Mouse (Mus musculus) stomach, postnatal 0 days (tissue): ENCODE measurements at regions not wholly inside any gene's neighbourhood (a gene's known extent, or its start where the extent isn't known, plus 50 kb on each side); places are given as distances from the start of the nearest gene placed in this dataset.

Experiments used
- CTCF ChIP-seq: IDR thresholded peaks from 2 replicates; pipeline ENCODE4 v1.5.1; 2016; ENCODE audit warnings: antibody characterized with exemption, low read depth, mild to moderate bottlenecking, moderate library complexity
- EP300 ChIP-seq: optimal IDR thresholded peaks from 2 replicates; pipeline ENCODE3; 2016; ENCODE audit warnings: antibody characterized with exemption

DNA sequence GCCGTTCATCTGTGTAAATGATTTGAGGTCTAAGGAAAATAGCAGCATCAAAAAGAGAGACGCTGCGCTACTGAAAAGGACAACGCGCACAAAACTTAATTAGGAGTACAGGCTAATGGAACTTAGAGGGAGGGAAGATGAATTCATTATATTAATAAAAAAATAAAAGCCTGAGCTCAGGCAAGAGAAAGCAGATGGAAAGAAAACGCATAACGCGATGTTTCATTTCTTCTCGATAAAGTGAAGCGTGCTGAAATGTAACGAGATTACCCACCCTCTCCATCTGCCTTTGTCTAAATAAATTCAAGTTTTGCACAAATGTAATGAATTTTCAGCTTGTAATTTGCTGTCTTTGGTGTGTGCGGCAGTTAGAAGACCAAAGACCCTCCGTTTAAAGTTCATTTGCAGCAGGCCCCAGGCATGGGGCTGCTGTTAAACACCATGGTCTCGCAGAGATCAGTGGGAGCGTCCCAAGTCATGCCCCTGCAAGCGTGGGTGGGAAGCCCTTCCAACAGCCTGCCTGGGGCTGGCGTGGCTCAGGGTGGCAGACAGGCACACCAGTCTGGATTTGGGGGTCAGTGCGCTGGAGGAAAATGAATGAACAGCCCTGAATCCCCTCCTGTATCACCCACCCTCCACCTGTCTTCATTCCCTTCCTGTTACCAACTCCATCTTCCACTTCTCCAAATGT lies 241.8 kb downstream of the Abcc12 start:
- TF ChIP-seq CTCF (no peak), EP300 (no peak)
